Mouse (Mus musculus): Measurements from ENCODE around the gene Ccdc28a. TPM values are rescaled to one million over a fixed set of nuclear protein-coding genes. Genes with fewer than 3 reads are reported as not detected.
A peak's percentile ranks its signal among the peaks of the same experiment; 100 is the strongest.

Gene Ccdc28a
- 1 to 10 TPM; 4.0 to 4.1 TPM for total RNA-seq (2021)

DNA sequence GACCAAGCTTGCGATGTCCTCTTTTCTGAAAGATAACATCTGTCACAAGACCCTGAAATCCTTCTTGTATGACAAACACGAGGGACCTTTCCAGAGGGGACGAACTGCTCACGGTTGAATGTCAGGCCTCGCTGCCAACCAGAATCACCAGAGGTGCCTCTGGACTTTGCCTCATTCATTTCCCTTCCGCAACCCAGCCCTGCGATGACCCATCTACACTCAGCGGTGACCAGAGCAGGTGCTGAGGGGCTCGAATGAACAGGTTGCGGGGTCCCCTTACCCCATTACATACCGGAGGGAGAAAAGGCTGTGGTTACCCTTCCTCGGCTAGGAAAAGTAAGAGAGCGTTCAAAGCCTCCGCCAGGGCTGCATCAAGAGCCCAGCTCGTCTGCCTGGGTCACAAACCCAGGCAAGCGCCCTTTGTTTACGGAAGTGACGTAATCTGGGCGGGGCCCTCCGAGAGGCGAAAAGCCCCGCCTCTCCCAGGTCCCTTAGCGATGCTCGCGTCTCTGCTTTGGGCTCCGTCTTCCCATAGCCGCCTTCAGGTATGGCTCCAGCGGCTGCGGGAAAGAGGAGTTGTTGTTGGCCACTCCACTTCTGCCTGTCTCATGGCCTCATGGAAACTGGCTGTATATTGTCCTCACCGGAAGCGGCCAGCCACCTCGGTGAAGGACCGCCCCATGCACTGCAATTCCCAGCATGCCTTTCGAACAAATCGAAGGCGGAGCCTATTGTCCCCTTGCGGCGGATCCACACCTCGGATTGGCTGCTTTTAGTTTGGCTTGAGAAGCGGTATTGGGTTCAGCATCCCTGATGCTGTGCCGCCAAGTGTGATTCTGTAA lies at the start of gene Ccdc28a:
Gene Ccdc28a, minus strand, starts transcription at position 439 of the 842 bp plus-strand sequence.
- DNase-seq: peak; percentile 93

DNA sequence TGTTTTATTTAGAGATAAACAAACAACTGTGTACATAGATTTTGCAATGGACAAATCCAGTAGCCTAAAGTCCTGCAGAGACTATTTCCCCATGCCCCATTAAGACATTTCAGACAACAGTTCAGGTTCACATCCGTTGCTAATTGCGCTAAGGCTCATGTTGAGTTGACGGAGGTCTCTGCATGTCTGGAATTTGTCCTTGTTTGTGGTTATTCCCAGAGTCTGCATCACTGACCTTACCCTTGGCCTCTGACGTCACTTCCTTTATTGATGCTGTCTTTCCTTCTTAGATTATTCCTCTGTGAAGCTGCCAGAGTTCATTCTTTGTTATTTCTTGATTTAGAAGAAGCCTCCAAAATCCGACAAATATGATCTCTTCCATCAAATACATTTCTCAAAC lies 49.2 kb upstream of the Ccdc28a start:
- DNase-seq: no peak

DNA sequence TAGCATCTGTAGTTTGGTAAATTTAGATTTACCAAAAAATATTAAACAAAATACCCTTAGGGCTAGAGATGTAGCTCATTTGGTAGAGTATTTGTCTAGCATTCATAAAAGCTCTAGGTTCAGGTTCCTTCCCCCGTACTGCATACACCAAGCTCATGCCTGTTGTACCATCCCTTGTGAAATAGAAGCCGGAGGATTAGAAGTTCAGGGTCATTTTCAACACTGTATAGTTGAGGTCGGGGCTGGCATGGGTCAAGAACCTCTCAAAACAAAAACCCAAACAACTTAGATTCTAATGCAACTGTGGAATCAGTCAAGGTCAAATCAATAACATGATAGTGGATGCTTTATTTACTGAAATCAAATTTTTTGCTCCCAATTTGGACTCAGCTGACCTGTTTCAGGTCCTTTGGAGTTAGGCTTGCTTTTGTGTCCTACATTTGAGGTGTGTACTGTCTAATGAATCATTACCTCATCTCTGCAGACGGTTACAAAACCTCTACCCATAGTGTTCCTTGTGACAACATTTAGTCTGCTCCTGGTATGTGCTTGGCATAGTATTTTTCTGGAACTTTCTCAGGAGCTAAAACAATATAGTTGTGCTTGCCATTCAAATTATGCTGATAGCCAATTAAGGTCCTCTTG lies 41.4 kb upstream of the Ccdc28a start:
- DNase-seq: no peak

DNA sequence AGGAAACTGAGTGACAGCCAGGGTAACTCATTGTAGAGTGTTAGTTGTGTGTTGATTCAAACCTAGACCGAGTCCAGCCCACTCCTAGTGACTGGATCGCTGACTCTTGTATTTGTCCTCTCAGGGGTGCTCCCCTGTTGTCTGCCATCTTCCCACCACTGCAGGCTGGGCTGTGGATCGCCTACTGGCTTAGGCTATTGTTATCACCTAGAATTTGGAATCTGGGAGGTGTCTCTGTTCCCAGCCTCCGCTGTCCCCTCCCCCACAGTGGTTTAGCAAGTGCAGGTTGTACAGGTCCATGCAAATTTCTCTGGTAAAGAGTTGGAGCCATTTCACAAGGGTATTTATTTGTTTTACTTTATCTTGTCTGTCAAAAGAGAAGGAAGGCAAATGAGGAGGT lies 16.5 kb upstream of the Ccdc28a start:
- DNase-seq: no peak

DNA sequence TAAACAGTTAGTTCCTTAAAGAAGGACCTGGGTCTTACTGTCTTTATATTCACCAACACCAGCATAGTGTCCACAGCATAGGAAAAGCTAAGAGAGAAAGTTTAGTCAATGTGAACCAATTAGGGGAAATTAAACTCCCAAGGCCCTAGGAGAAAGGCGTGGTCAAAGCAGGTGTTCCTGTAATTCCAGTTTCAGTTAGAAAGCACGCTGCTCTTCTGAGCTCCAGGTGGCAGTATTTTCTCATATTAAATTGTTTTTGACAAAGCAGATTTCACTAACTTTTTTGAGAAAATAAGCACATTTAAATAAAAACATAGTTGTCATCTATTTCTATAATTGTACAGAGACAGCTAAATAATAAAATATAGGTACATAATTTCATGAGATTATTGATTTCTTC lies 8.8 kb upstream of the Ccdc28a start:
- no peak for DNase-seq

DNA sequence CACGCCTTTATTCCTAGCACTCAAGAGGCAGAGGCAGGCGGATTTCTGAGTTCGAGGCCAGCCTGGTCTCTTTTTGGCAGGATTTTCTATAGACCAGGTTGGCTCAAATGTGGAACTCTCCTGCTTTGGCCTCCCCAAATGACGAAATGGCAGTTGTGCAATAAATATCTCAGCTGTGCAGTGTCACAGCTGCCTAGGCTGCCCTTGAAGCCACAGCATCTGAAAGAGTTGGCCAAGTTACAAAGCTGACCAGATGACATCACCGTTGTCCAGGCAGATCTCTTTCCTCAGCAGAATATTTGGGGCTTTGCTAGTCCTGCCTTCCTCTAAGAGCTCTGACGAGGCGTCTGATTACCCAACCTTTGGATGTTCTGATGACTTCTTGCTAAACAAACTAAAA lies 2.4 kb upstream of the Ccdc28a start:
- DNase-seq: no peak

DNA sequence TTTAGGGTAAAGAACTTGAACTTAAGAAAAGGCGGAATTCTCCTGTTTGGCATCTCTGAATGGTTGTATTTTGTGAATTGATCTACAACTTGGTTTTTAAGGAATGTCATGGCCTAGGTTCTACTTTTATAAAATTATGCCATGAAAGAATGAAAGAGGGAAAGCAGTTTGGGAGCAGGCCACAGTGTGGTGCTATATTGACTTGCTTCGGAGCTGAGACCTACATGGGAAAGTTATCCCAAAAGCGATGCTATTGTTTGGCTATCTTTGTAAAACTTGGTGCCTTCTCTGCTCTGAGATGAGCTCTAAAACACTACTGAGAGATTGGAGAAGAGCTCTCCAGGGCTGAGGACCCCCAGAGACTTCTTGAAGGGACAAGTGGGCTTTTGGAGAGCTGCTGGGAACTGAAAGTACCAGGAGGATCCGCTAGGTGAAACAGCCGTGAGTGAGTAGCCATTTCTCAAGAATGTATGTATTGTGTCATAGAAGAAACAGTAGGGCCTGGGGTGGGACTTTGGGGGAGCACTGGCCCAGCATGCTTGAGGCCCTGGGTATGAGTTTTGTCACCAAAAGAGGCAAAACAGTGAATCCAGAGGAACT lies 1.6 kb upstream of the Ccdc28a start:
- DNase-seq: no peak

DNA sequence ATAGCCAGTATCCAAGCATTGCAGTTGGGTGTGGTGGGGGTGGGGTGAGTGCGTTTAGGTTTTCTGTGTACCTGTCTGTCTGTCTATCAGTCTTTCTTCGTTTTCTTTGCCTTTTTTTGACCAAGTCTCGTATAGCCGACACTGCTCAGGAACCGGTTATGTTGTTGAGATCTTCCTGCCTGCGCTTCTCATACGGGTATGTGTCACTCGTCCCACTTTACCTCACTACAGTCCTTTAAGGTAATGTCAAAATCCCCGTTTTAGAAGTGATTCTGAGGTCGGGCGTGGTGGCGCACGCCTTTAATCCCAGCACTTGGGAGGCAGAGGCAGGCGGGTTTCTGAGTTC lies 577 bp upstream of the Ccdc28a start:
- no peak for DNase-seq

DNA sequence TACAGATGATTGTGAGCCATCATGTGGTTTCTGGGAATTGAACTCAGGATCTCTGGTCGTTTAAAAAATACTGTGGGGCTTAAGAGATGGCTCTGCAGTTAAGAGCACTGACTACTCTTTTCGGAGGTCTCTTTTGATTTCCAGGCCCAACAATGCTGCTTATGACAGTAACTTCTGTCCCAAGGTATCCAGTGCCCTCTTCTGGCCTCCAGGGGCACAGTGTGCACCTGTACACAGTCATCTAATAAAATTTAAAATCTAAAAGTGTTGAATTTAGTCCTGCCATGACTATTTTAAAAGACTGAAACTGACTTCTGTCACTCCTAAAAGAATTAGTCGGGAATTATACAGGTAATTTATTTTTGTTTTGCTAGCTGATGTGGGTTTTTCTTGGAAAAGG lies 907 bp downstream of the Ccdc28a start:
- no peak for DNase-seq

DNA sequence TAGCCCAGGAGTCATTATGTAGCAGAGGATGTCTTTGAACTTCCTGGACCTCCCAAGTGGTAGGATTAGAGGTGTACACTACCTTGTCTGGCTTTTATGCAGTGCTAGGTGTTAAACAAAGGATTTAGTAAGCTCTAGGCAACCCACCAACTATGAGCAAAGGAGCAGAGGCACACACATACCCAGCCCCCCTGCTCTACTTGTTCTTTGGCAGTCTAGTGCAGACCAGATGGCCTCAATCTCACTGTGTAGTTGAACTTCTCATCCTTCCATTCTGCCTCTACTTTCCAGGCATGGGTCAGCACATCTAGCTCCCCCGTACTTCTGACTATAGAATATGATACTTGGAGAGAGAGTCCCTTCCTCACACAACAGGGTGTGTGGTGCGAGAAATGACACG lies 10.4 kb downstream of the Ccdc28a start:
- no peak for DNase-seq

DNA sequence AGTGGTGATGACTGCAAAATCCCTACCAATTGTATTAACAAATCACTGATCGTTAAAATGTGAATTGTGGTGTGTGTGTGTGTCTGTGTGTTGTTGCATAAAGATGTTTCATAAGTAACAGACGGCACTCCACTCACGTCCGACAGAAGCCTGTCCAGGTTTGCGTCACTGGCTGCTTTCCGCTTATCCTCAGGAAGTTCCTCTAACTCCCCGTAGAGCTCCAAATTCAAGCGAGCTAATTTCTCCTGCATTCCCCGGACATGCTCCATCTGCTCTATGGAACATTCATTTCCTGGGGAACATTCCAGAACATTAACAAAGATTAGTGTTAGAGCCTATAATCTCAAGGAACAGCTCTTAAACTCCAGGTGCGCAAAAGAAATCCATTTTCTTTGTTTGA lies 15.4 kb downstream of the Ccdc28a start:
- no peak for DNase-seq

DNA sequence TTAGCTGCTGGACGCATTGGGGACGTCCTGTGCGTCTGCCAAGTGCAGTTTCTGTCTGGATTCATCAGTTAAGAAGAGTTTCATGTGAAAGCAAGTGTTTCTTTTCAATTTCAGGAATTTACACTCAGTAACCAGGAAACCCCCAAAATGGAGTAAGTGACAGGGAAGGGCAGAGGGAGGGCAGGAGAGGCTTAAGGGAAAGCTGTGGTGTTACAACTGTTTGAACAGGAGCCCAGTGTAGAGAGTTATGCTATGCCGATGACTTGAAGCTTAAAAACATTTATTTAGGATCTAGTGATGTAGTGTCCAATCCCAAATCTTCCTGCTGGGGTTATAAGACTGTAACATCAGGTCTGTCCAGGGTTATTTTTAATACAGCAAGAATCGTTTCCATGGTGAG lies 20.7 kb downstream of the Ccdc28a start:
- no peak for DNase-seq

DNA sequence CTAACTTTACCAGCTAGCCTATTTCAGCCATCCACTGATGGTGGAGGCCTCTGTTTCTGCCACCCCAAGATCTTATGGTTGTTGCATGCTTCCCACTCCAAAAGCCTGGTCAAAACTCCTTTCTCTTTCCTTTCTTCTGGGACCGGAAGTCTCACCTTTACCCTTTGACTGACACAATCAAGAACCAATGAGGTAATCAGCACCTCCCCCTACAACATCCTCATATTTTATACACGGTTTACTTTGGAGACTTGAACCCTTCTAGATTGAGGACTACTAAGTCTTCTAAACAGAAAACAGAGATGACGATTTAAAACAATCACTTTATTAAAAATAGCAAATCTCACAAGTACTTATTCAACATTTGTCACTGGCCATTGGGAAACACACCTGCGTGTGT lies 21.4 kb downstream of the Ccdc28a start:
- no peak for DNase-seq

DNA sequence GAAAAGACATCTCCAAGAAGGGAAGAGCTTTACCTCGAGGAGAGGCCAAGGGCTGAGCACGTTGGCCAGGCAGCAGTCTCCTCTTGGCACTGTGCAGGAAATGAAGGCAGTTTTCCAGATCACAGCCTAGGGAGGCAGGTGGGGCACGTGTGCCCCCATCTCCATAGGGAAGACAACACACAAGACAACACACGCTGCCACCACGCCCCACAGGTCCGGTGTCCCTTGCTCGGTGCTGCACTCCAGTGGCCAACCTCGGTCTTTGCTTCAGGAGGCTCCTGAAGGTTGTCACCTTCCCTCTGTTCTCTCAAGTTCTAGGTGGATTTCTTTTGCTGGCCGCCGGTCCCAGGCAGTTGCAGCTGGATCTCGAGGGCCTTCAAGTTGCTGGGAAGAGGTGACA lies 24.1 kb downstream of the Ccdc28a start, which contains the start of gene Ect2l:
Gene Ect2l, minus strand, starts transcription at position 165 of the 400 bp plus-strand sequence.
- DNase-seq: peak; percentile 65

DNA sequence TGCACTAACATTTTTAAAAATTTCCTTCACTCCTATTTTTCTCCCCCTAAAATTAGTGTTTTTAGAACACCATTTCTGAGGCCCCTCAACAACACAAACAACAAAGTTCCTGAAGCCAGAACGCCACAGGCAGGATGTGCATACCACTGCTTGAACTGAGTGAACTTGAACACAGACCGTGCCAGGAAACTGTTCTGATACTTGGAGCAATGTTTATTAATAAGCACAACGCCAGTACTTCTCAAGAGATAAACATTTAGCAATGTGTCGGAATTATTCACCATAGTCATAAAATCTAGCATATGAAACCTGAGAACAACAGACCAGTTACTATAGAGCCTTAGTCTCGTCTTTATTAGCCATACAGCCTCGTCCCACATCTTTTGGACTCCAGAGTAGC lies 24.7 kb downstream of the Ccdc28a start:
- no peak for DNase-seq

DNA sequence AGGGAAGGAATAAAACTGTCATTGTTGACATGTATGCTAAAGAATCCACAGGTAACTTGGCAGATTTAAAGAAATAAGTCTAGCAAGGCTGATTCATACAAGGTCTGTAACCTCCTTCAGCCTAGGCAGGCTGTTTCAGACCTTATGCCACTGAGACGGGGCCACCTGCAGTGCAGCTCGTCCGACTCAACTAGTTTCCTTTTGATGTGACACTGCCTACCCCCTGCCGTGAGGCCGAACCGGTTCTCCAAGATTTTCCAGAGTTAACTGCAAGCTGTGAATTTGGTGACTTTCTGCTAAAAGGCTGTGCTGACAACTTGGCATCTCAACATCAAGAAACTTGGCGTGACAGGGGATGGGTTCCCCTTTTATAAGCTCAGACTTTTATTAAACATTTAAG lies 30.7 kb downstream of the Ccdc28a start:
- no peak for DNase-seq

DNA sequence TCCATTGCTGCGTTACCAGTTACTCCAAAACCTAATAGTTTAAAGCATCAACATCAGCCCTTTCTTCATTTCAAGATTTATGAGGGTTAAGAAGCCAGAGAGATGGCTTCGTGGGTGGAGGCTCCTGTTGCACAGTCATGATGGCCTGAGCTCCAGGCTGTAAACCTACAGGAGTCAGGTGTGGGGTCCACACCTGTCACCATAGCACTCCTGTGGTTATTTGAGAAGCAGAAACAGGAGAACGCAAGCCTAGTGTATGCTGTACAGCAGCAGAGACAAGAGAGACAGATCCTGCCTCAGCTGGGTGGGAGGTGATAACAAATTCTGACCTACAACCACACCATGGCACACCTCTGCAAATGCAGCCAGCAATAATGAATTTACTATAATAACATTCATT lies 32.4 kb downstream of the Ccdc28a start:
- no peak for DNase-seq

DNA sequence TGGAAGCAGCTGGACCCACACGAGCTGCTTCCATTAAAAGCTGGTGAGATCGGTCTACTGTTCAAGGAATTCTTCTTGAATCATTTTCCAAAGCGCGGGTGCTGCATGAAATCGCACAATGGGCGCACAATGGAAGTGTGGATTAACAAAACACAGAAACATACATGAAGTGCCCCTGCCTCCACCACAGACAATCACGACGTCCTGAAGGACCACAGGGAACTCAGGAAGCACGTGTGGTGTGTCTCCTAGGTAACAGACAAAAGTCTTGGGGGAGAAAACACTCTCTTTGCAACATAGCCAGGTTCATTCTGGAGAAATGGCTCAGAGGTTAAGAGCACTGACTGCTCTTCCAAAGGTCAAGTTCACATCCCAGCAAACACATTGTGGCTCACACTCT lies 34.1 kb downstream of the Ccdc28a start:
- DNase-seq: no peak

DNA sequence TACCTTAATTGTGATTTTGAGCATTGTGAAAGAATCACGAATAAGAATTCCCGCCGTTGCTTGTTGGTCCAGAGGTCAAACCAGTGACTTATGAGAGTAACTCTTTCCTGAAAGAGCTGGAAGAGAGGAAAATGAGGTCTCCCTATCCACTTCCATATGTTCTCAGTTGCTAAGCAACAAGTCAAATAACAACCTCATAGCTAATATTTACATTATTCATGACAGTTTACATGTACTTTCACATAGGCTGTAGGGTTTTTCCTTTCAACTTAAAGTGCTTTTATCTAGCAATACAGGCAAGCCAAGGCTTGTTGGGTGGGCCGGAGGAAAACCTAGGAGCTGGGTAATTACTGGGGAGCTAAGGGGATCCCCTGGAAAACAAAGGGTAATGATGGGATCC lies 34.9 kb downstream of the Ccdc28a start:
- DNase-seq: no peak

DNA sequence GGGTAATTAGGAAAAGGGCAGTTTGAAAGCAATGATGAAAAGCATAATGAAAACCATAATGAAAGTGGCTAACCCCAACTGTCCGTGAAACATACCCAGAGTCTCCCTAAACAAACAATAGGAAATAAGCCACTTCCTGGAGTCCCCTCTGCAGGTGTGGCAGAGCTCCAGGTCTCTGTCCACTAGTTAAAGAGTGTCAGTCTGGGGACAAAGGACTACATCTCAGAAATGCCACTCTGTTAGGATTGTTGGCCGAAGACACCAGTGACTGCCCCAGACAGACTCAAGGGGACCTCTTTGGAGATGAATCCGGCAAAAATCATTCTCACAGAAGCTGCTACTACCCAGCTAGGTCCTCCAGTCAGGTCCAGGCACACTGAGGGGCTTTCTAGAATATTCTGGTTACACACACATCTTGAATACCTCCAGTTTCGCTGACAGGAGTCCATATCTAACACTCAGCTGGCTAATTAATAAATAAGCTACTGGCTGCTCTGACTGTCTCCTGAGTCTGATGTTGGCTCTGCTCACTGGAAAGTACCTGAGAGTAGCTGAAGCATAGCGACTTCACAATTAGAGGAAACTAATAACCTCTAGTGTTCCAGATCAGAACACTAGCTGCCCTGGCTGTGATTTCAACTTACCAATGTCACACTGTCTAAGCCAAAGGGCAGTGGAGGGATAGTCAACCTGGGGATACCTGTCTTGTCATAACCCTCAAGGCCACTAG lies 36.3 kb downstream of the Ccdc28a start:
- no peak for DNase-seq

DNA sequence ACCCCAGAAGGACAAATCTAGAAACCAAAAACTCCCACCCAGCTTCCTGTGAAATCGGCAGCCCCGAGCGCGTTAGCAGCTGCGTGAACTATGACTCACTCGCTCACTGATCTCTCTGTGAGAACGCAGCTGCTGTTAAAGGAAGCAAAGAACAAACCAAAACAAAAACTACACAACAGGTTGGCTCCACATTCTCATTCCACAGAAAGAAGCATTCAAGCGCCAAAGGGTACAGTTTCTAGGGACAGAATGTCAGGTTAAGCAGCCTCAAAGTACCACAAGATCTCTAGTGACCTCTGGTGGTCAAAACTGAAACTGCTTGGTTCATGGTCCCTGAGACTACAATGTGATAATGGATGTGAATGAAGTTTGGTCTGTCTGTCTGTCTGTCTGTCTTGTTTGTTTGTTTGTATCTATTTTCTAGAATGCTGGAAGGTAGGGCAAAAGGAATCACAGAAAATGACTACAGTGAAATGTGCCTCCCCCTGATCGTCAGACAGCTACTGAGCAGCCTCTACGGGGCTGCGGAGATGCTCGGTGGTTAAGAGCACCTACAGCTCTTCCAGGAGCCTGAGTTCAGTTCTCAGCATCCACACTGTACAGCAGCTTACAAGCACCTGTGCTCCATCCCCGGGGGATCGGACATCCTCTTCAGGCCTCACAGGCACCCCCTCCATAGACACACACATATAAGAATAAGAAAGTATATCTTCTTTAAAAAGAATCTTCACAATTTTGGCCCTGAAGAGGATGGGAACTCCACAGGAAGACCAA lies 37.4 kb downstream of the Ccdc28a start:
- peak; percentile 81 for DNase-seq

DNA sequence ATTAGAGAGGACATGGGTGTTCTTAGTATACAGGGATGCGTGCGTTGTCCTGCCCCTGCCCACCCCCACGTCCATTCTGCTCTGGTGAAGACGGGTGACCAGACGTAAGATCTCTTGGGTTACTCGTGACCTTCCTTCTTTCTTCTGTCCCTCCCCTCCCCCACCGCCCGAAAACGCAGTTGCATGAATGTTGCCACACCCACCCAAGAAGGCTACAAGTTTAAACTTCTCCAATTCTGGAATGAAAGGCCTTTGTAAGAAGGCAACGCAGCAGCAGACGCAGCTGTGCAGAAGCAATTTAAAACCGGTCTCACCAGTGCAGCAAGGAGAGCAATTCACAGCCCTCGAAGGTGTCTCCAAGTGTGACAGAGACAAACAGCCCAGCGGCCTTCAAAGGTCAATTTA lies 40.1 kb downstream of the Ccdc28a start:
- no peak for DNase-seq
